Mouse (Mus musculus): ENCODE data around the gene Pdia5.

Gene Pdia5

GRCm38 (mm10) chr16:35467044-35467443 lies 23.6 kb downstream of the Pdia5 start:
- TF ChIP-seq GATA4 (IDR thresholded peaks at IDR 0.05; ENCODE audit: insufficient replicate concordance, low read length): no peak

GRCm38 (mm10) chr16:35465808-35466351 lies 24.8 kb downstream of the Pdia5 start:
- no peak for TF ChIP-seq GATA4 (IDR thresholded peaks at IDR 0.05; ENCODE audit: insufficient replicate concordance, low read length)

- no peak for TF ChIP-seq GATA4 (IDR thresholded peaks at IDR 0.05; ENCODE audit: insufficient replicate concordance, low read length)
Observed at GRCm38 (mm10) chr16:35464686-35465308, 25.9 kb downstream of the Pdia5 start.

- TF ChIP-seq GATA4 (IDR thresholded peaks at IDR 0.05; ENCODE audit: insufficient replicate concordance, low read length): no peak
Observed at GRCm38 (mm10) chr16:35463708-35464107, 27.0 kb downstream of the Pdia5 start.

- TF ChIP-seq GATA4 (IDR thresholded peaks at IDR 0.05; ENCODE audit: insufficient replicate concordance, low read length): no peak
Observed at GRCm38 (mm10) chr16:35462955-35463354, 27.7 kb downstream of the Pdia5 start.

- no peak for TF ChIP-seq GATA4 (IDR thresholded peaks at IDR 0.05; ENCODE audit: insufficient replicate concordance, low read length)
Observed at GRCm38 (mm10) chr16:35459584-35459983, 31.1 kb downstream of the Pdia5 start.

GRCm38 (mm10) chr16:35458297-35458696 lies 32.4 kb downstream of the Pdia5 start:
- no peak for TF ChIP-seq GATA4 (IDR thresholded peaks at IDR 0.05; ENCODE audit: insufficient replicate concordance, low read length)

- TF ChIP-seq GATA4 (IDR thresholded peaks at IDR 0.05; ENCODE audit: insufficient replicate concordance, low read length): no peak
Observed at GRCm38 (mm10) chr16:35457488-35457887, 33.2 kb downstream of the Pdia5 start.

- TF ChIP-seq GATA4 (IDR thresholded peaks at IDR 0.05; ENCODE audit: insufficient replicate concordance, low read length): no peak
Observed at GRCm38 (mm10) chr16:35457011-35457419, 33.7 kb downstream of the Pdia5 start.

- TF ChIP-seq GATA4 (IDR thresholded peaks at IDR 0.05; ENCODE audit: insufficient replicate concordance, low read length): no peak
Observed at GRCm38 (mm10) chr16:35456305-35456704, 34.4 kb downstream of the Pdia5 start.

GRCm38 (mm10) chr16:35455822-35456221 lies 34.9 kb downstream of the Pdia5 start:
- TF ChIP-seq GATA4 (IDR thresholded peaks at IDR 0.05; ENCODE audit: insufficient replicate concordance, low read length): no peak

GRCm38 (mm10) chr16:35450018-35450630 lies 40.5 kb downstream of the Pdia5 start:
- TF ChIP-seq GATA4 (IDR thresholded peaks at IDR 0.05; ENCODE audit: insufficient replicate concordance, low read length): no peak

- no peak for TF ChIP-seq GATA4 (IDR thresholded peaks at IDR 0.05; ENCODE audit: insufficient replicate concordance, low read length)
Observed at GRCm38 (mm10) chr16:35442026-35442415, 48.7 kb downstream of the Pdia5 start.

- TF ChIP-seq GATA4 (IDR thresholded peaks at IDR 0.05; ENCODE audit: insufficient replicate concordance, low read length): no peak
Observed at GRCm38 (mm10) chr16:35441346-35442025, 49.2 kb downstream of the Pdia5 start.

GRCm38 (mm10) chr16:35439046-35439445 lies 51.6 kb downstream of the Pdia5 start:
- TF ChIP-seq GATA4 (IDR thresholded peaks at IDR 0.05; ENCODE audit: insufficient replicate concordance, low read length): no peak

GRCm38 (mm10) chr16:35431608-35432007 lies 59.1 kb downstream of the Pdia5 start:
- TF ChIP-seq GATA4 (IDR thresholded peaks at IDR 0.05; ENCODE audit: insufficient replicate concordance, low read length): no peak

All from liver, adult (tissue).